Mouse (Mus musculus) activated CD4-positive, CD25-positive, alpha-beta regulatory T cell, adult 9 weeks (primary cell): ENCODE results near the gene Cnn2. TPM values are rescaled to one million over a fixed set of nuclear protein-coding genes. Genes with fewer than 3 reads are reported as not detected.

ENCODE experiments used
- polyA plus RNA-seq: library from polyadenylated mRNA; unstranded; fragments of 100-300 nt; shearing (Covaris generic); gene quantifications from one replicate; pipeline ENCODE4 v1.2.1, GENCODE M21; 2017

Cnn2 gene
- 1,121 TPM for polyA plus RNA-seq

GRCm38 (mm10) chr10:79988506-79989271, at the start of gene Cnn2:
TSS of gene Cnn2 (plus strand) at chr10:79988584.

GRCm38 (mm10) chr10:79959847-79960601, 28.4 kb upstream of the Cnn2 start, which contains the start of gene Wdr18:
TSS of gene Wdr18 (plus strand) at chr10:79960152.

GRCm38 (mm10) chr10:79970415-79971182, 17.8 kb upstream of the Cnn2 start, which contains the start of gene Grin3b:
TSS of gene Grin3b (plus strand) at chr10:79970715.

GRCm38 (mm10) chr10:79984195-79984816, 4.1 kb upstream of the Cnn2 start, which contains the start of gene Tmem259:
TSS of gene Tmem259 (minus strand) at chr10:79984330.

GRCm38 (mm10) chr10:79996272-79997033, 8.1 kb downstream of the Cnn2 start, which contains the start of gene Abca7:
TSS of gene Abca7 (plus strand) at chr10:79996494.

GRCm38 (mm10) chr10:80016511-80016910, 28.1 kb downstream of the Cnn2 start, which contains the start of gene Arhgap45:
TSS of gene Arhgap45 (plus strand) at chr10:80016653.

GRCm38 (mm10) chr10:80039559-80039979, 51.2 kb downstream of the Cnn2 start, which contains the start of gene Polr2e:
TSS of gene Polr2e (minus strand) at chr10:80039795.

Other genes with a start within 250 kb of the Cnn2 start
- 46.0 TPM for gene Polrmt, start 242.0 kb upstream of the Cnn2 start, polyA plus RNA-seq
- not detected for gene Fgf22, start 233.5 kb upstream of the Cnn2 start, polyA plus RNA-seq
- 5.1 TPM for gene Rnf126, start 221.6 kb upstream of the Cnn2 start, polyA plus RNA-seq
- 0.68 TPM for gene Fstl3, start 211.3 kb upstream of the Cnn2 start, polyA plus RNA-seq
- not detected for gene Prss57, start 197.6 kb upstream of the Cnn2 start, polyA plus RNA-seq
- 0.38 TPM for gene Palm, start 195.0 kb upstream of the Cnn2 start, polyA plus RNA-seq
- not detected for gene Misp, start 167.6 kb upstream of the Cnn2 start, polyA plus RNA-seq
- gene Ptbp1, start 134.2 kb upstream of the Cnn2 start, polyA plus RNA-seq = 322 TPM
- gene Prtn3, start 114.1 kb upstream of the Cnn2 start, polyA plus RNA-seq = not detected
- gene Plppr3, start 114.0 kb upstream of the Cnn2 start, polyA plus RNA-seq = 3.9 TPM
- not detected for gene Elane, start 102.3 kb upstream of the Cnn2 start, polyA plus RNA-seq
- gene Cfd, start 97.7 kb upstream of the Cnn2 start, polyA plus RNA-seq = not detected
- gene Med16, start 79.7 kb upstream of the Cnn2 start, polyA plus RNA-seq = 20.7 TPM
- gene Gm26602, start 77.7 kb upstream of the Cnn2 start, polyA plus RNA-seq = 15.2 TPM
- 0.28 TPM for gene Kiss1r, start 71.6 kb upstream of the Cnn2 start, polyA plus RNA-seq
- gene R3hdm4, start 67.4 kb upstream of the Cnn2 start, polyA plus RNA-seq = 208 TPM
- gene Arid3a, start 61.5 kb upstream of the Cnn2 start, polyA plus RNA-seq = 12.7 TPM
- 78.4 TPM for gene Wdr18, start 28.4 kb upstream of the Cnn2 start, polyA plus RNA-seq
- not detected for gene Grin3b, start 17.9 kb upstream of the Cnn2 start, polyA plus RNA-seq
- 6.6 TPM for gene Tmem259, start 4.3 kb upstream of the Cnn2 start, polyA plus RNA-seq
- gene Abca7, start 7.9 kb downstream of the Cnn2 start, polyA plus RNA-seq = 76.2 TPM
- gene Arhgap45, start 28.1 kb downstream of the Cnn2 start, polyA plus RNA-seq = 886 TPM
- gene Polr2e, start 51.2 kb downstream of the Cnn2 start, polyA plus RNA-seq = 193 TPM
- gene Gpx4, start 58.6 kb downstream of the Cnn2 start, polyA plus RNA-seq = 519 TPM
- gene Sbno2, start 117.0 kb downstream of the Cnn2 start, polyA plus RNA-seq = 66.2 TPM
- 13.7 TPM for gene Stk11, start 127.2 kb downstream of the Cnn2 start, polyA plus RNA-seq
- 476 TPM for gene Atp5d, start 150.0 kb downstream of the Cnn2 start, polyA plus RNA-seq
- gene Cbarp, start 152.3 kb downstream of the Cnn2 start, polyA plus RNA-seq = 2.1 TPM
- gene Midn, start 159.7 kb downstream of the Cnn2 start, polyA plus RNA-seq = 3.1 TPM
- 100 TPM for gene Cirbp, start 177.4 kb downstream of the Cnn2 start, polyA plus RNA-seq
- 31.4 TPM for gene 1600002K03Rik, start 184.4 kb downstream of the Cnn2 start, polyA plus RNA-seq
- gene Efna2, start 190.9 kb downstream of the Cnn2 start, polyA plus RNA-seq = 0.46 TPM
- gene Mum1, start 237.8 kb downstream of the Cnn2 start, polyA plus RNA-seq = 112 TPM